Mouse (Mus musculus): ENCODE measurements around the gene Mymx.

Mymx gene

DNA sequence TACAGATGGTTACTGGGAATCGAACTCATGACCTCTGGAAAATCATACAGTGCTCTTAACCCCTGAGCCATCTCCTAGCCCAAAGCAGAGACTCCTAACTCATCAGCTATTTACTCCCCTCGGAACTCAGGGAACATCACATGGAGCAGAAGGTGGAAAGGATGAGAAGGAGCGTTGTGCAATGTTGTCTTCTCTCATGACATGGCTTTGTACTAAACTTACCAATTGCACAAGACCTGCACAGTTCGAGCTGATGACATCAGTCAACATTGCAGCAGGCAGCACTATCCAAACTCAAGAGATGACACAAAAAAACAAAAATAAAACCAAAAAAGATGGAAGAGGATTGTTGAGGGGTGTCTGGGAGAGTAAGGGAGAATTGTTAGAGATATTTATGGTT is 6.5 kb upstream of the Mymx start:
- DNase-seq: no peak

DNA sequence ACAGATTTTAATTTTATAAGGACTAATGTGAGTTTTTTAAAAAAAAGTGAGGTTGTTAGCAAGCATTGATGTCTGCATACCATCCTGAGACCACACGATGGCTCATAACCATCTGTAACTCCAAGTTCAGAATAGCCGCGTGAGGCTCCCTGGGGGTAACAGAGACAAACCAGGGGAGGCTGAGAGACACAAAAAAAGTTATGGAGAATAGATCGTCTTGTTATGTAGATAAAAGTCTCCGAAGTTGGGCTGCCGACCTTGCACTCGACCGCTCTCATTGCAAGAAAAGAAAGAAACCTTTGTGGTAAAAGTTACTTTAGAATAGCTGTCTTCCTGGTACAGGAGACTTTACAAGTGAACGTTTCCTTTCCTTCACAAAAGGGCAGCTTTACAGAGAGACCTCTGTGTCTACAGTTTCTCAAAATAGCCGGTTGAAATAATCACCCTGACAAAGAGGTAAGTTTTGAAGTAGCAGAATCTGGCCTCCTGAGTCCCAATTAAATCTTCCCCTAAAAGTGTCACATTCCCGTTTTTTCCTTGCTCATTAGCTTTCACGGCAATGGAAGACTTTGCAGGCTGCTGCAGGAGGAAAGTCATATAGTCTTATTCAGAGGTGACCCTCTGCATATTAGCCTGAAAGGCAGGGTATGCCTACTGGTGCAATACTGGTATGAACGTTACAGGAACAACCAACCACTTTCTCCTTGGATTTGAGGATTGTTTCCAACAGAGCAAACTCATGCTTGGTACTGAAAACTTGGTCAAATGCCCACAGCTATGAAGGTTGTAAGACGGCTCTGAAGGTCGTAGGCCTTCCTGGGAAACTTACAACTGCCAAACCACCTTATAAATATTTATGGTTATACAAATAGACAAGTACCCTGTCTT is 5.3 kb upstream of the Mymx start:
- DNase-seq: no peak

DNA sequence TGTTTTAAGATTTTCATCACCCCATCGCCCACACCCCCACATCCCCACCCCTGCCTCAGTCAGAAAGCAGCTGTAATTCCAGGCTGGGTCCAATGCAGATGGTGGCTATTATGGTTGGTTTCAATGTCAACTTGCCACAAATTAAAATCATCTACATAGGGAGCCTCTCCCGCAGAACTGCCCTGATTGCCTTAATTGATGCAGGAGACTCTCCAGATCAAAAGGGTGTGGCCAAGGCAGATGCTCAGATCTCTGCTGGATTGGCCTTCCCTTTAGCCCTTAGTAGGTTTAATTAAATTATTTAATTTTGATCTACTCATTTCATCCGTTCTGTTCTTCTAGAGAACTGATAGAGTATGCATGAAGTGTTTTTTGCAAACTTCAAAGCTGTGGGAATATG is 1.1 kb upstream of the Mymx start:
- DNase-seq: no peak

DNA sequence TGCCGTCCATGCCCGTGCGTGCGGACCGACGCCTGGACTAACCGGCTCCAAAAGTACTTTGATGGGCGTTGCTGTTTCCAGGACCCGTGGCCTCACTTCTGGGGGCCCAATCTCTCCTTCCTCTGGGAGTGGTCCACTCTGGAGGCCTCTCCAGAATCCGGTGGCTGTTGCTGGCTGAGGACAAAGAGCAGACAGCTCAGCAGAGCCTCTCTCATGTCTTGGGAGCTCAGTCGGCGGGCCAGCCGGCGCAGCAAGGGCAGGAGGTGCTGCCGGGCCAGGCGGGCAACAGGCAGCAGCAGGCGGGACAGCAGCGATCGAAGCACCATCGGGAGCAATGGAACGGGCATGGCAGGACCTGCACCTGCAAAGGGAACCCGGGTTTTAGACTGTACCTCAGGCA is 577 bp downstream of the Mymx start:
- DNase-seq: no peak

DNA sequence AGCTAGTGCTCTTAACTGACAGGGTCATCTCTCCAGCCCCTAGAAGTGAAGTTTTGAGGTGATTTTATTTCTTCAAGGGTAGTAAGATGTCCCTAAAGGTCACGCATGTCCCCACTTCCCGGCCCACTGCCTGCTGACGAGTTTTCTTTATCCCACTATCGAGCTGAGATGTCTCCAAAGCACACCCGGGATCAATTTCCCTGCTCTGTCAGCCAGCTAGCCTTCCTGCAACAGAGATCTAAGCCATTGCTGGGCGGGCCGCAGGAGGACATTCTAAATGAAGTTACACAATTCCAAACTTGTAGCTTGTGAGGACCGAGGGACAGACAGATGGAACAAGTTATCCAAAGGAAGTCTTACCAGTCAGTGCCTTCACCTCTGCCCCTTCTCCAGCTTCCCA is 1.6 kb downstream of the Mymx start:
- no peak for DNase-seq

DNA sequence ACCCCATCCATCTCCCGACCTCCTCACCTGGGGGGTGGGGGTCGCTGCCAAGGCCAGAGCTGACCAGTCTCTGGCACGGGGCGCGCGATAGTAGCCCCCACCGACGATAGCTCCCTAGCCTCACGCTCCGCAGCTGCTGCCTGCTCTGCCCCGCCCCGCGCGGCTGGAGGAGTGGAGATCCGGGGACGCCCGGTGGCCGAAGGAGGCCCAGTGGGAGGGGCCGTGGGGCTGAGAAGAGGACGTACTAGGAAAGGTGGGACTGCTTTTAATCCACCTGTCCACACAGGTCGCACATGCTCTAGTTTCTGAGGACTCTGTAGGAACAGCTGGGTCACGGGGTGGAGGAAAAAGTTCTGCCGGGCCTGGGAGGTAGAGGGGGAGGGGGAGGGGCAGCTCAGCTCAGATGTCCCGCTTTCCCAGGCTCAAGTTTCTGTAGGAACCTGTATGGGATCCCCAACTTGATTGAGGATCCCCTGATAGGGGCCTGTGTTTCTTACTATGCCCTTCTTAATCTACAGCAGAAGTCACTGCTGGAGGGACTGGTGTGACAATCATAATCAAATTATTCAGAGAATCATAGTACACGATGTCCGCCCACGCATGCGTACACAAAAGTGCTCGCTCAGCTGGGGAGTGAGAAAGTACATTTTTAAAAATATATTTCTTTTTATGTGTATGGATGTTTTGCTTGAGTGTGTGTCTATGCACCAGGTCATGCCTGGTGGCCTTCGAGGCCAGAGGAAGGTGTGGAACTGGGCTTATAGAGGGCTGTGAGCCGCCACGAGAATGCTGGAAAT is 2.3 kb downstream of the Mymx start, which contains the start of gene Slc29a1:
Slc29a1 (minus strand) TSS at position 161 of the 797 bp plus-strand sequence.
- DNase-seq: peak in 1 of 2 experiments; percentile 58

DNA sequence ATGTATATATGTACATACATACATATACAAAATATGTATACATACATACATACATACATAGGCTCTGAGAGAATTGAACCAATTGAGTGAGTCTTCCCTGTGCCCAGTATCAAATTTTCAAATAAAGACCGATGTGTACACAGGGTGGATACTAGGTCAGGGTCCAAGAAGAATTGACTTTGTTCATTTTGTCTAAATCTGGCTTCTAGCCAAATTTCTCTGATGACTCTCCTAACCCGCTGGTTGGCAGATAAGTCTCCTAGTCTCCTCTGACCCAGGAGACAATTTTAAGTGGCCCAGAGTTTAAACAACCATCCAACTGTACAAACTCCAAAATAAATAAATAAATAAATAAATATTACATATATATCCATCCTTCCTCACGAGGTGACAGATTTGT is 3.0 kb downstream of the Mymx start:
- no peak for DNase-seq

DNA sequence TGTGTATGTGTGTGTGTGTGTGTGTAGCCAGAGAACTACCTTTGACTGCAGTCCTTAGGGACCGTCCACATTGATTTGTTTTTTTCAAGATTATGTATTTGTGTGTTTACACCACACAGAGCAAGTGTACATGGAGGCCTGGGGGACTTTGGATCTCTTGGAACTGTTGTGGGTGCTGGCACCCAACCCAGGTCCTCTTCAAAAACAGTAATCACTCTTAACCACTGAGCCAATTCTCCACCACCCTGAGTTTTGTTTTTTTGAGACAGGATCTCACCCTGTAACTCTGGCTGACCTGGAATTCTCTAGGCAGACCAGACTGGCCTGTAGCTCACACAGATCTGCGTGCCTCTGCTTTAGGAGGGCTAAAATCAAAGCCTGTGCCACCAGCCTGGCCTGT is 3.5 kb downstream of the Mymx start:
- DNase-seq: no peak

DNA sequence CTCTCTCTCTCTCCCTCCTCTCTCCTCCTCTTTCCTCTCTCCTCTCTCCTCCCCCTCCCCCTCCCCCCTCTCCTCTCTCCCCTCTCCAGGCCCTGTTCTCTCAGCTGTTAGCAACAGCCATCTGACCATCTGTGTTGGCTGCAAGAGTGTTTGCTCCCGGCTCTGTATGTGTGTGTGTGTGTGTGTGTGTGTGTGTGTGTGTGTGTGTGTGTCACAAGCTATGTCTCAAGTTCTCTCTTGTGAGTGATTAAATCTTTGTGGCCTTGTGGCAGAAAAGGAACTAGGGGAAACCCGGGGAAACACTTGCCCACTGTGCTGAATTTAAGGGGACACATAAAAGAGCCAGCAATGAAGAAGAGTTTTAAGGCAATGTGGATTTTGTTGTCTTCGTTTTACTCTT is 4.1 kb downstream of the Mymx start:
- DNase-seq: peak in 1 of 2 experiments; percentile 55

DNA sequence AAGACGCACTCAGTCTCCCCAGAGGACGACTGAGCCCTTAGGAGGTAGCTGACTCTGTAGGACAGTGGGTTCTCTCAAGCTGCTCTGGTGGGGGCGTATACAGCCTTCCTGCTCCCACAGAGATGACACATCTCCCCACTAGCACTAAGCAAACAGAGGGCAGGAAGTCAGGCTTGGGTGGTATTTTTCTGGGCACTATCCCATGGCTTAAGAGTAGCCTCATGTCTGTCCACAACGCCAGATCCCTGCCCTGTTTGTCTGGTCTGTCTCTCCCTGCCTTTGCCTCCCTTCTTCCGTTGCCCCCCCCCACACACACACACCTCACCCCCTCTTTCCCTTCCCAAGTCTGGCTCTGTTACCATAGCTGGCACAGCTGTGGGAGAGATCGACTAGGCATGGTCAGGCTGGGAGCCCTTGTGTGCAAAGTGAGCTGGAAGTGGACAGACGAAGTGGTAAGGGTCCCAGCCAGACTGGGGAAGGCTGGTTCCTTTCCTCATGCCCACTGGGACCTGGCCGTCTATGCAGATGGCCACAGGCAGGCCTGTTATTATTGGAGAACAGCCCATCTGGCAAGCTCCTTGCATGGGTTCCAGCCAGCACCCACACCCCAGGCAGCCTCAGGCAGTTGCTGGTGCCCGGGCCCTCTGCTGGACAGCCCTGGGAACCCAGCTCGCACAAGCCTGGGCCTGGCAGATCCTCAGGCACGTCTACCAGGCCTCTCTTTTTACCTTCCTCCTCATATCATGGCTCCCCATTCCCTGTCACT is 5.1 kb downstream of the Mymx start:
- peak; percentile 65 to 73 for DNase-seq

DNA sequence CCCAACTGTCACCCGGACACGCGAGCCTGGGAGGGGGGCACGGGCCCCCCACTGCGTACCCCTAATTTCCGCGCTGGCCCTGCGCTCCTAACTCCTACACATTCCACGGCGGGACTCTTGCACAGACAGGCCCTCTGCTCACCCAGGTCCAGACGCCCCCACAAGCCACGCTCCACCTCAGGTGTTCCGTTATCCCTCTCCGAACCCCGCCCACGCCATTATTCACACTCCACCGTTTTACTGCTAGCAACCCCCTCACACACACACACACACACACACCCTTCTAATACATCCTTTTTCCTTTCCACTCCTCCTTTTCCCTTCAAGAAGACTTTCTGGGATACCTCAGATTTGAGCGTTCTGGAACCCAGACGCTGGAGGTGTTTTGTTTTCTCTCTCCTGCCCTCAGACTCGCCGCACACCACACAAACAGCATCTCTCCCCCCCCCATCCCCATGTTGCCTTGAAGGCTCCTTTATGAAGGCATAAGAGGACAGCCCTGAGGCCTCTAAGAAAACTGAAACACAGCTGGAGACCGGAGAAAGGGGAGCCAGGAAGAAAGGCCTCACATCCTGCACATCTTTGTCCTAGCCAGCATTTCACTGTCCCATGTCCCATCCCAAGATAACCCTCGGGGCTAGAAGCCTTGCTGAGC is 6.0 kb downstream of the Mymx start:
- DNase-seq: peak in 1 of 2 experiments; percentile 56

DNA sequence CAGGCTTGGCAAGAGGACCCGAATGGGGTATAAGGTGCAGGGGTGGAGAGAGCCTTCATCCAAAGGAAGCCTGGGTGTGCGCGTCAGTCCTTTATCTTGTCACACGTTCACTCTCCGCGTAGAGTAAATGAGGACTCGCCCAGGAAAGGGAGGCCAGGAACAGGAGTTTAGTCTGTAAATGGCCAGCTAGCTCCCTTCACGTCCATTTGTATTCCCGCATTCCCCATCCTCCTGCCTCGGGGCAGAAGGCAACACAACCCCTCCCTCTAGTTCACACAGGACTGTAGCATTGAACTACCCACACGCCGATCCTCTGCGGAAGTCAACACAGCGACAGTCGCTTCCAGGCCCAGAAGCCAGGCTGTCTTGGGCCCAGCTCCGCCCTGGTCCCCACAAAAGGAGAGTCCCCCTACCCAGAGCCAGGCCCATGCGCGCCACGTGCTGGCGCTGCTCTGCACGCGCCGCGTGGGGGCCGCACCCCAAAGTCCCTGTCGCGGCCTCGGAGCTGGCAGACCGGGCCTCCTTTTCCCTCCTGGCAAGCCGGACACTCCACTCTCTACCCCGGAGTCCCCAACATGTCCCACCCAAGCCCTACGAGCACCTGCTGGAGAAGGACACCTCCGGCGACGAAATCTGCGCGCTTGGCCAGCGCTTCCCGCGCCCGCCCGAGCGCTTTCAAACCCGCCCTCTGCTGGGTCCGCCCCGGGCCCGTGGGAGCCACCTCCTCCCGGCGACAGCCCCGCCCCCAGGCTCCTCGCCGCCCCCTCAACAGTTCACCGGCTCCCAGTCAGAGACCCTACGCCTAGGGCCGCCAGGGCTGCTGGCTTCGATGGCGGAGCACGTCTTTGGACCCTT is 6.8 kb downstream of the Mymx start:
- DNase-seq: peak; percentile 80 to 85

DNA sequence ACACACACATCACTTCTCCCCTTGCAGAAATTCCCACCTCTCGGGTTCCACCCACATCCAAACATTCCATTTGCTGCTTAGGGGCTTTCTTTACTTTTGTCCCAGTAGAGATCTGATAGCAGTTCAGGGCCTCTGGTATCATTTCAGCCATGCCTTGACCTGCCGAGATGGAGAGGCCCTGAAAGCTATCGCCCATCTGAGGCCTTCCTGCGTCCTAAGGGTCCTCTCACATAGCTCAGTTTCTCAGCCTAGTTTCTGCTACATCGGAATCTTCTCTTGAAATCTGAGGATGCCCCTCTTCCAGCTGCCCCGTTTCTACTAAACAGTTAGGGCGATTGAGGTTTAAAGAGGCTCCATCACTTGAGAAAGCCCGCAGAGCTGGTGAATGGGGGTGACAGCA is 7.7 kb downstream of the Mymx start:
- DNase-seq: no peak

DNA sequence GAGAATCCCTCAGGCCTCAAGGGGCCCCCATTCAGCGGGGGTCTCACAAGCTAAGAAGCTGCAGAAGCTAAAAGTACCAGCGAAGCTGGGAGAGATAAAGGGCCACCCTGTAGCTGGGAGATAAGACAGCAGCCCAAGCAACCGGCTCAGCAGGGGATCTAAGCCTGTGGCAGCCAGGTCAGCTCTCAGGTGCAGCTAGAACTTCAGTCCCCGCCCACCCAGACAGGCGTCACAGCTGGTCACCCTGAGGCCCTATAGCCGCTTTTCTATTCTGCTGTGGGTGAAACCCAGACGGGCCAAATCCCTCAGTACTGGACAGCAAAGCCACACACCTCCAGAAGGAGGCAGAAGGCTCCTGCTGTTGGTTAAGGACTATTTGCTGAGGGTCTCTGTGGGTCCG is 8.4 kb downstream of the Mymx start:
- no peak for DNase-seq

DNA sequence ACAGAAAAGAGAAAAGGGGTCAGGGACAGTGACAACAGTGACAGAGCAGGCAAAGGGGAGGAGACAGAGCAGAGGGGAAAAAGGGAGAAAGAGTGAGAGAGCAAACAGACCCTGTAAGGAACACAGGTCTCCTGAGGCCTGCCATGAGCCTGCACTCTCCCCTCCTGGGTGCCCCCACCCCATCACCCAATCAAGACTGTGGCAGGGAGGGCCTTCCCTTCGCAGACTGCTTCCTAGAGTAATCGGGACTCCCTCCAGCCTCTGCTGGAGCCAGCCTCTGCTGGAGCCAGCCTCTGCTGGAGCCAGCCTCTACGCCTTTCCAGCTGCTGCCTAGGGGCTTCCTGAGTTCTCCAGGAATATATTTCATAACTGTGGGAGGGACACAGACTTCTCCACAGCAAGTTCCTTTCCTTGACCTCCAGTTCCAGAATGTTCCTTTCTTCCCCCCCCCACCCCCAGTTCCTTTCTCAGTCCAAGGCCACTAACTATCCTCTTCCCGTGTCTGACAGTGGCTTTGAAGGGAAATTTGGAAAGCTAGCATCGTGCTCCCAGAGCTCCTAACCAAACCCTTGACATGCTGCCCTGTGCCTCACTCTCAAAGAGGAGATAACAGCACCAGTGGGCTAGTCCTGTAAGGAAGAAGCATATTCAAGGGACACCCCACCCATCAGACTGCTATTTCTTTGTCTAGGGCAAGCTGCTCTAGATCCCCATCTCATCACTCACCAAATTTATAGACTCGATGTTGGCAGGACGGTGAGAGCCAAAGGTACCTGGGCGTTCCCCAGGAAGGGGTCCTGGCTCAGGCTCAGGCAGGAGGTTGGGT is 9.1 kb downstream of the Mymx start:
- DNase-seq: no peak

DNA sequence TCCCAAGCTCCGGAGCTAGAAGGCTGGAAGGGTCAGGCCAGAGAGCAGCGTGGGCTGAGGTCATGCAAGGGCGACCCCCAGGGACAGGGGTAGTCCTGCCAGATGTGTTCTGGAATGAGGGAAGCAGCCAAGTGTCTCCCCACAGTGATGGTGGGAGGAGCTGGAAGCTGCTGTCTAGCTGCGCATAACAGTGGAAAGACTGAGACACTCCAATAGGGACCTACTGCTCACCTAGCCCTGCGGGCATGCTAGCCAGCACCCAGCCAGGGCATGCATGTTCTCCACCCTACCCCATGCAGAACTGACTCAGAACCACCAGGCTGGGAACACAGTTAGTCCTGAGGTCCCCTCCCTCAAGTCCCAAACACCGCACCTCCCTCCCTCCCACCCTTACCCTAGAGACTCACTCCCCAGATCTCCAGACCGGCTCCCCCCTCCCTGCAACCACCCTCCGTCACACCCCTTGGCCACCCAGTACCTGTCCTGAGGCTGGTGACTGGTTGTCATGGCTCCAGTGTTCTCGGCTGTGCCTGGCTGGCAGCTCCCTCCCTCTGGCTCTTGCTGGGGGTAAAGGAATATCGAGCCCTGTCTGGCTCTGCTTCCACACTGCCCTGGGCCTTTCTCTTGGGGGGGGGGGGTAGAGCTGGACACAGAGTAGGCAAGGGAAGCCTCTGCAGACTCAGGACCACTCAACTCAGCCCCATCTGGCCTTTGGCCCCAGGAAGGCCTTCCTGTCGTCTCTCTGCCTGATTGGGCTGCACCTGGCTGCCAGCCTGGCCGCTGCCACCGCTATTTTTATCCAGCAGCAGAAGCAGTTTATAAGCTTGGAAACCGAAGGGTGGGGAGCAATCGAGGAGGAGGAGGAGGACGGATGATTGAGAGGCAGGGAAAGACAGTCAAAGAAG is 9.9 kb downstream of the Mymx start:
- DNase-seq: peak in 1 of 2 experiments; percentile 64

DNA sequence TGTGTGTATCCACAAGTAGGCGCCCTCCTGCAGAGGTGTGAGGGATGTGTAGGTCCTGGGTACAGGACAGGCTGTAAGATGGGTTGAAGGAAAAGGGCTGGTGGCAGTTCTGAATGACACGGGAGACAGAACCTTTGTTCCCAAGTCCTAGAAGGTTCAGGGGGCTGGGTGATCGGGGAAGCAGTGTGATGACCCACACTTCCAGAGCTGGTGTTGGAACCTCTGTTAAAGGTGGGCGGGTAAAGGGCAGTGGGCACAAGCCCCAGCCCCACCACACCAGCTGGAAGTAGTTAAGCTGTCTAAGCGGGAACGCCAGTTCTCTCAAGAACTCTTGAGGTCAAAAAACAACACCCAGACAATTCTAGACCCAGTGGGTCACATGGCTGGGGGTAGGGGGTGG is 11.5 kb downstream of the Mymx start:
- DNase-seq: peak in 1 of 2 experiments; percentile 11

DNA sequence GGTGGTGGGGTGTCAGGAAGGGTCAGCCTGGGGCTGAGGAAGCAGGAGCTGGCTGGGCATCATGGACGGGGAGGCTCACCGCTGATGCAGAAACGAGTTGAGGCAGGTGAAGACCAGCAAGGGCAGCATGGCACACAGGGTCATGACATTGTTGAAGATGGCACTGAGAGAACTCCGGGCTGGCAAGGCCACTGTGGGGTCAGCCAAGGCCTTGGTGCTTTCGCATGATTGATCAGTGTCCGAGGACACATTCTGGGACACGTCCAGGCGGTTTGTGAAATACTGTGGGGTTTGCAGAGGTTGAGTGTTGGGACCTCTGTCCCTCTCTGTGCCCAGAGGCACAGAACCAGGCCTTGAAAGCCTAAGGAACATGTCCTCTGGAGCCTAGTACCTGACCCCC is 12.1 kb downstream of the Mymx start:
- DNase-seq: peak; percentile 7 to 14

DNA sequence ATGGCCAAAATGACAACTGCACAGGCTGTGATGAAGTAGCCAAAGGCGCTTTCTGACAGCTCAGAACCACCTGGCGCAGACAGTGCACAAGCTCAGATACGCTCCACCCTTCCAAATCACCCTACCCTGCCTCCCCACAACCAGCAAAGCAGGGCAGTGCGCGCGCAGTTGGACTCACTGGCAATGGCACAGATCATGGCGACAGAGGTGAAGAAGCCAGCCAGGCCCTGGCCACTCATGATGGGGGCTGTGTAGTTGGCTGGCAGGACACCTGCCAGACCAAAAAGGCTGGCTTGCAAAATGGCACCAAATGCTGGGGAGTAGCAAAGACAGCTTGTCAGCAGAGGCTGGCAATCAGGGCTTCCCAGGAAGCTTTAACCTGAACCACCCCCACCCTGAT is 12.7 kb downstream of the Mymx start:
- DNase-seq: peak; percentile 49 to 66

DNA sequence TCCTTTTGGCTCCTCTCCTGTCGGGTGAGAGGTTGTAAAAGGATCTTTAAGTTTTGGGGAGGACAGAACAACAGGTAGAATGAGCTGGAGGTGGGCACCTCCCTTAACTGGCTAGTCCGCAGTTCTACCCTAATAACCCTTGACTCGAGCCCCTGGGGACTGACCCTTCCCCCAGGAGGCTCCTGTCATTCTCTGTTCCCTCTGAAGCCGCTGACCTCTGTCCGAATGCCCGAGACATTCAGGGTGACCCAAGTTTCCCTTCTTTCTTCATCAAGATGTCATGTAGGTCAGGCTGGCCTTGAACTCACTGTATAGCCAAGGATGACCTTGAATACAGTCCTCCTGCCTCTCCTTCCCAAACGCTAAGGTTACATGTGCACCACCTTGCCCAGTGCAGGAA is 13.5 kb downstream of the Mymx start:
- DNase-seq: no peak

Data from cerebellum, postnatal 25 days (tissue).